Mouse (Mus musculus) layer of hippocampus, postnatal 36 days (tissue): Measurements from ENCODE around the gene Gm14322. TPM values are rescaled to one million over a fixed set of nuclear protein-coding genes. Genes with fewer than 3 reads are reported as not detected.
"Not testable (repeated sequence)": the region's sequence is repeated elsewhere in the genome, so short reads cannot be mapped to it uniquely, and the experiment has no call there.

Source experiments
- DNase-seq, 2 experiments: peaks; one replicate each; pipeline ENCODE4 v3.0.0; 2022
- total RNA-seq, 2 experiments: library from RNA; stranded (reverse); gene quantifications; 2 replicates each; pipeline ENCODE4 v1.2.3; 2021

Gene Gm14322
- 10 to 100 TPM; 42.0 to 49.6 TPM for total RNA-seq

GRCm38 (mm10) chr2:177758941-177759558 lies at the start of gene Gm14322:
Gene Gm14322, plus strand, starts transcription at chr2:177759288.
- DNase-seq, result peak; percentile 29 to 55

- DNase-seq, result not testable (repeated sequence)
Observed at GRCm38 (mm10) chr2:177741487-177741886, 17.6 kb upstream of the Gm14322 start.

GRCm38 (mm10) chr2:177787351-177787750 lies 28.3 kb downstream of the Gm14322 start:
- not testable (repeated sequence) for DNase-seq

- DNase-seq, result not testable (repeated sequence)
Observed at GRCm38 (mm10) chr2:177806170-177806569, 47.1 kb downstream of the Gm14322 start.

Other genes with a start within 250 kb of the Gm14322 start
- under 1 TPM in 1 of 2 experiments, not detected in 1; 0.33 TPM for gene Gm14406, start 181.1 kb upstream of the Gm14322 start, total RNA-seq
- 100 to 1,000 TPM; 139 to 163 TPM for gene Gm14325, start 81.0 kb downstream of the Gm14322 start, total RNA-seq
- 1 to 10 TPM; 5.5 TPM for gene Gm14327, start 137.8 kb downstream of the Gm14322 start, total RNA-seq
- gene Zfp972, start 166.3 kb downstream of the Gm14322 start, total RNA-seq, result 1 to 10 TPM in 1 of 2 experiments, not detected in 1; 1.4 TPM
- 10 to 100 TPM; 50.7 to 59.4 TPM for gene Gm14326, start 198.0 kb downstream of the Gm14322 start, total RNA-seq